Mouse (Mus musculus): ENCODE data around the gene Fancl.

GRCm38 (mm10) chr11:26434229-26434628 lies 48.3 kb downstream of the Fancl start:
- TF ChIP-seq POLR2A (IDR thresholded peaks at IDR 0.05; ENCODE audit: extremely low read depth, insufficient read depth, low read length) (no peak), CTCF (IDR thresholded peaks at IDR 0.05; ENCODE audit: extremely low read depth, insufficient read depth, low read length) (no peak)

All from cortical plate, adult 2 months (tissue).